Mouse (Mus musculus) kidney, adult 8-10 months (tissue): Measurements from ENCODE around the gene Gm11444.

ENCODE experiments used
- DNase-seq, 2 experiments: peaks; one replicate each; pipeline ENCODE4 v3.0.0; 2022

Gene Gm11444

DNA sequence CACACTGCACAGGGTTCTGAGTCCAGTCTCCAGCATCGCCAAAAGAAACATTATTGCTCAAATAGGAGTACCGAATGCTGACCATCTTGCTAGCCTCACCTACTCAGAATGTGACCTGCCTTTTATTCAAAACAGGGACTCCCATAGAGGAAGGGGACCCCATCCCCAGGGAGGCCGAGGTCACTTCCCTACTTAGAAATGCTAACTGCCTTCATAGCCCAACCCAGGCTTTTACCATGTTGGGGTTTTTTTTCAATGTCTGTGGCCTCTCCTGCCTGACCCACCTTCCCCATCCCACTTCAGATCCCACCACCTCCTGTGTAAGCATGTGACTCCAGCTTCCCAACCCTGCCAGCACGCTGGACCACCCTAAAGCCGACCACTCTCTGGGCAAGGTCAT is 38.5 kb downstream of the Gm11444 start:
- DNase-seq: no peak

- no peak for DNase-seq
These were observed 38.9 kb downstream of the Gm11444 start for GRCm38 (mm10) chr11:85811229-85811628.

DNA sequence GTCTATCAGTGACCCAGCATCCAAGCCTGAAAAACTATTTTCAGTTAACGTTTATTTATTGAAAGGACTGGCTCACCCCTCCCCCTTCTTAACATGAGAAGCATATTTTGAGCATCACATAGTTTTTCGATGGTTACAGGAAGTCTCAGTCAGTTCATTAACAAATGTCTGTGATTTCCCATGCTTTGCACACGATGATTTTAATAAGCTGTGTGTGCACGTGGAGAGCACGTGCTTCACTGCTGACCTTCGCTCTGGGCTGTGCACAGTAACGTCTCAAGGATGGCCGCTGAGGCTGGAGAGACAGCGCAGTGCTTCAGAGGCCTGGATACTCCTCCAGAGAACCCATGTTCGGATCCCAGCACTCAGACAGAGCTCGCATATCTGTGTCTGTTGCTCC is 42.8 kb downstream of the Gm11444 start:
- peak in 1 of 2 experiments; percentile 47 for DNase-seq

DNA sequence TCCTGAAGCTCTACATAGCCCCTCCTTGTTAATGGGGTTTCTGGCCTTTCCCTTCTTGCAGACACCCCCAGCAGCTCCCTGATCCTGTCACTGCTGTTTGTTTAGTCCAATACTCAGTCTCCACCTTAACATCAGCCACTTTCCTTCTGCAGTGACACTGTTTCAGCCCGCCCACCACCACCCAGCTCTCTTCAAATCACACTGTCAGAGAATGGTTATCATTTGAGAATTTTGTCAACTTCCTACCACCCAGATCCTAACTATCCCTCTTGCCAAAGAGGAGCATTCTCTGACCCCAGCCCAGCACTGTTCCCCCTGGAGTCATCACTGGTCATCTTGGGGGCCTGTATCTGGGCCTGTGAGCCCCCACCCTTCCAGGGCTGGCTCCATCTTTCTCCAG is 44.4 kb downstream of the Gm11444 start:
- no peak for DNase-seq

- DNase-seq: no peak
These were observed 46.1 kb downstream of the Gm11444 start for GRCm38 (mm10) chr11:85804048-85804447.

DNA sequence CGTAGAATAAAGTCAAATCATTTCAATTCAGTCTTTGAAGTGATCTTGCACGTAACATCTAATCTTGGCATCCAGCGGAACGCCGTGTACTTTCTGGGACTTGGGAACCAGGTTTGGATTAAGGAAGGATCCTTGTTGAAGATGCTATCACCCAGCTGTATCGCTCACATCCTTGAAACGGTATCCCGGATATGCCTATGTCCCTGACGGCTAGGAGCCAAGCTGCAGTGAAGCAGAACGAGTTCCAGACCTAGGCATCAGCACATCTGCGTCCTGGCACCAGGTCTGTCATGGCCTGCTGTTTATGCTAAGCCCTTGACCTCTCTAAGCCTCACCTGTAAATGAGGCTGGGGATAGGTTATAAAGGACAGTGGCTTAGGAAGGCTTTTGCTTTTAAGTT is 49.8 kb downstream of the Gm11444 start:
- DNase-seq: peak in 1 of 2 experiments; percentile 40

GRCm38 (mm10) chr11:85799856-85800255 is 50.3 kb downstream of the Gm11444 start:
- no peak for DNase-seq

DNA sequence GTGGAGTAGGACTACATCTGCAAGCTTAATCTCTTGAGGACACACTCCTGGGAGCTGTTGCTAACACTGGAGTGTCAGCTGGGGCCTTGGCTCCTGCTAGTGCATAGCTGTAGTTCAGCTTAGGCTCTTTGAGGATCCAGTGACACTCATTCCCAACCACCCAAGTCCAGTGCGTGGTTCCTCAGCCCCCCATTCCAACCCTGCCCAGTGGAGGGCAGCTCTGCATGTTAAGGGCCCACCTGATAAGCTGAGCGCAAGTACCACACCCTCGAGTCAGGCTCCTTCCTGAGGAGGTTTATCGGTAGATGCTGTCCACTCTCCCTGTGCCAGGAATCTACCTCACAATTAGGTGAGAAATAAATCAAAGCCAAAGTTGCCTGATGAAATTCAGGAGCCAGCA is 50.7 kb downstream of the Gm11444 start:
- DNase-seq: no peak
